Mouse (Mus musculus): Measurements from ENCODE around the gene Golim4. TPM values are rescaled to one million over a fixed set of nuclear protein-coding genes. Genes with fewer than 3 reads are reported as not detected.

Golim4 gene
- 29.5 and 31.3 TPM in 2 replicates for polyA plus RNA-seq (2012)

DNA sequence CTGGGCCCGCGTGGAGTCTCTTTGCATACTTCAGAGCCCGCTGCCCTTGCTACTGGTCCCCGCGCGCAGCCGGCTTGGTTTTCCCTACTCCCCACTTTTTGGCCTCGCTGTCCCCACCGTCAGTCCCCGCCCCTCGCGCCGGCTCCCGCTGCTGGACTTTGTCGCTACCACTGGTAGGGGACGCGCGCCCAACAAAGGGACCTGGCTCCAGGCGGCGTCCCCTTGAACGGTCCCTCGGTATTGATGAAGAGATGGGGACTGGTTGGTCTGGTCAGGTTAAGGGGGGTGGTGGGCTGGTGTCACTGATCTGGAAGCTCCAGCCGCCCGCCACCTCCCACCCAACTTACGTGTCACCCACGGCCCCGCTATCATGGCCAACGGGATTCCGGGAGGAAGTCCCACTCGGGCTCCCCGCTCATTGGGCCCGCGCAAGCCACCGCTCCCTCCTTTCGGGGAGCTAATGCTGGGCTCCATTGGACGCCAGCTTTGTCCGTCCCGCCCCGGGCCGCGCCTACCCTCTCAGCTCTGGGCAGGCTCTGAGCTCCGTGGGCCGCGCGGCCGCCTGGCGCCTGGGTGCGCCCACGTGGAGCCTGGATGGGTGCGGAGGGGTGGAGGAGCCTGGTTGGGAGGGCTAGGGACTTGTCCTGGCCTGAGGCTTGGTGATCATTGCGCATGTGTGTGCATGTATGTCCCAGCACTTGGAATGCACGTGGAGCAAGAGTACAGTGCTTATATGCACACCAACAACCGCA lies at the start of gene Golim4:
TSS of gene Golim4 (minus strand) at position 399 of the 752 bp plus-strand sequence.

Other genes starting within 250 kb of the Golim4 start
- not detected in 2 replicates for gene Gm29133, start 208.8 kb downstream of the Golim4 start, polyA plus RNA-seq (2012)
- not detected in 2 replicates for gene Fstl5, start 117.3 kb upstream of the Golim4 start, polyA plus RNA-seq (2012)

Measured in megakaryocyte-erythroid progenitor cell, adult 5 weeks (primary cell).